Mouse (Mus musculus) megakaryocyte progenitor cell, adult 5-6 weeks (primary cell): Measurements from ENCODE around the gene Sec14l3. TPM values are rescaled to one million over a fixed set of nuclear protein-coding genes. Genes with fewer than 3 reads are reported as not detected.
A peak's percentile ranks its signal among the peaks of the same experiment; 100 is the strongest.
"Not testable (repeated sequence)": the region's sequence is repeated elsewhere in the genome, so short reads cannot be mapped to it uniquely, and the experiment has no call there.

Source experiments
- ATAC-seq: replicated peaks from 2 replicates; pipeline ENCODE4 v1.8.0; 2016; ENCODE audit warnings: mild to moderate bottlenecking, moderate TSS enrichment, inconsistent platforms; ENCODE audit not compliant: poor library complexity
- total RNA-seq, 2 experiments: library from RNA; stranded (forward) in 1 of 2; stranded (reverse) in 1 of 2; fragments of 157-497, 149-512 nt in 1 of 2; fragments of 200-1000 nt in 1 of 2; gene quantifications; 2 replicates each; pipeline versions ENCODE4 v1.2.3 to v1.2.4; 2015 to 2017

Sec14l3 gene
- total RNA-seq, 2 experiments from 2014 or later: not detected

DNA sequence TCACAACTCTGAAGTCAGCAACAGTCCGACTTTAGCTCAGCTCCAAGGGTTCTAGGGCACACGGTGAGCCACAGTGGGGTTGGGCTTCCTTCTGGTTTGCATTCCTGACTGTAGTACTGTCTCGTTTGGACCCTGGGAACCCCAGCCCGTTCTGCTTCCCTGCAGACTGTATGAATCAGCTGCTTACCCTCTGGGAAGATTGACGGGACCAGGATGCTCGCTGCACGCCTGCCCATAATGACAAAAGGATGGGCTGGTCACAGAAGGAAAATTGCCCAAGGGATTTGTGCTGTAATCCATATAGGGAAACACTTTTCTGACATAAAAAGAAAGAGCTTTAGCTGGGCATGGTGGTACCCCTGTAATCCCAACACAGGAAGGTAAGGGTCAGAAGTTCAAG lies 34.2 kb downstream of the Sec14l3 start:
- no peak for ATAC-seq

DNA sequence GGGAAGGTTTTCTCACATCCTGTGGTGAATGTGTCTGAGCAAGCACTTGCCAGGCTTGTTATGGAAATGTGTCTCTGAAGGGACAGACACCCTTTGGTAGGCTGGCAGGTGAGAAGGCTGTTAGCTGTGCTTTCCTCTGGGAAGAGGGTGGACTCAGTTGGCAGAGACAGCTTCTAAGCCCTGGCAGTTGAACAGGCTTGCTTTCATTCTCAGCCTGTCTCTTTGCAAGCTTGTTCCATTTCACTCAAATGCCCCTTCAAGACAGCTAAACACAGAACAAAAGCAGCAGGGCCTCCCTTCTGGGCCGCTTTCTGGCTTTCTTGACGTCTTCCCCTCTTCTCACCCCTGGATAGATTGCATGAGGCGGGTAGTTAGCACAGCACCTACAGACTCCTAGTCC lies 34.8 kb downstream of the Sec14l3 start:
- no peak for ATAC-seq

DNA sequence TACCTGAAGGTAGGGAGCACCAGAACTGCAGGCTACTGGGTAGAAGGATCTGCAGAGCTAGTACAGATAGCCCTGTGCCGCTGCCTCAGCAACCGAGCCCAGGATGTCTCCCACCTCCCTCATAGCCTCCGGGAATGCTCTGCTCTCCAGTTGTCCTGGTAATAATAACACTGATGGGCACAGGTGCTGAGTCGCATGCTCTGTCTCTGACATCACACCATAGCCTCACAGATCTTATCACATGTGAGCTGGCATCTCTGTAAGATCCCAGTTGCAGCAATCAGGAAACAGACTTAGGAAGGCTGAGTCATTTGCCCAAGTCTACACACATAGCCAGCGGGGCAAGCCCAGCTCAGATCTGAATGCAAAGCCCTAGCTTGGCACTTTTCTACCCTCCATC lies 37.2 kb downstream of the Sec14l3 start:
- ATAC-seq: peak; percentile 27

DNA sequence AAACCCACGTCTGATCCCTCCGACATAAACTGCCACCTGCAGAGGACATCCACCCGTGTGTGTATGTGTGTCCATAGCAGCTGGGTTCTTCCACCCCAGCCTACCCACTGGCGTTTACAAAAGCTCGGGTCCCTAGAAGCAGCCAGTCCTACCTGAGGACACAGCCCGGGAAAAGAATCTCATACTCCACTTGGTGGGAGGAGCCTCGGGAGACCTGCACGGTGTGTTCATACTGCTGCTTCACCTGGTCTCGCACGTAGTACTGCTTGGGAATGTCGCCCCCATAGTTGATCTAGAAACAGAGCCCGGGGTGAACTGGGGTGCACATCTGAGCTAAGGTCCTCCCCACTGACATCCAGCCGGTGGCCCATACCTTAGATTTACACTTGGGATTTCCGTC lies 38.9 kb downstream of the Sec14l3 start:
- no peak for ATAC-seq

DNA sequence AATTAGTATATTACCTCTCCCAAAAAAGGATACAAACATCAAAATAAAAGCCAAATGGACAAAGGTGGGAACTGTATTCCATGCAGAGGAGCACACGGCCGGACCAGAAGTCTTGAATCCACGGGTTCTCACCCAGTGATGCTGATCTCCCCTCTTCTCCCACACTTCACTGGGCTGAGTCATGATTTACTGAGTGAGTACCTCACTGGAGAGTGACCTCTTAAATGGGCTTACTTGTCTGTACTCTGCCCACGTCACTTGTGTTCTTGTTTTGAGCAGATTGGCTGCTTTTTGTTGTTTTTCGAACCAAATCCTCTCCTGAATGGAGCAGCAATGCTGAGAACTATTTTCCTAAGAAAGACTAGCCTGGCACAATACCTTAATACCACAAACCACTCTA lies 40.3 kb downstream of the Sec14l3 start:
- no peak for ATAC-seq

DNA sequence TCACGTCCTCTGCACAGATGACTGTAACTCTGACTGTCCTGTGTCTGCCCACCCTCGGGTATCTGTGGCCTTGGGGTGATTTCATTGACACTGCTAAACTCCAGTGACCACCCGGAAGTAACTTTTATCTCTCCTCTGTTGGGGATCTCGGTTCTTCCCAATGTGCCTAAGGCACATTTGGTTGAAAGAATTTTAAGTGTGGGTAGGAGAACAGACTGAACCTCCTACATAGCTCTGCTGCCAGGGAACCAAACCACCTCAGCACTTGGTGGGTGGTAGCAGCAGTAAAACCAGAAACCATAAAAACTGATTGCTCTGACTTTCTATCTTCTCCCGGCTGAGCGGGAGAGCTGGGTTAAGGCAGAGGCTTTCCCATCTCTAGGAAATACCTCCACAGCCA lies 40.8 kb downstream of the Sec14l3 start:
- no peak for ATAC-seq

DNA sequence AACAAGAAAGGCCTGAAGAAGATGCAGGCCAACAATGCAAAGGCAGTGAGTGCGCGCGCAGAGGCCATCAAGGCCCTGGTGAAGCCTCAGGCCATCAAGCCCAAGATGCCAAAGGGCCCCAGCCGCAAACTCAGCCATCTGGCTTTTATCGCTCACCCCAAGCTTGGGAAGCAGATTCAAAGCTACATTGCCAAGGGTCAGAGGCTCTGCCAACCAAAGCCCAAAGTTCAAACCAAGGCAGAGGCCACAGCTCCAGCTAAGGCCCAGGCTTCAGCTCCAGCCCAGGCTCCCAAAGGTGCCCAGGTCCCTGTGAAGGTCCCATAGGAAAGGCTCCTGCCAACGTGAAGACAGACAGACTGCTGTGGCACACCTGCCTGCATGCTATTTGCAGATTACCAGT lies 43.3 kb downstream of the Sec14l3 start:
- not testable (repeated sequence) for ATAC-seq

DNA sequence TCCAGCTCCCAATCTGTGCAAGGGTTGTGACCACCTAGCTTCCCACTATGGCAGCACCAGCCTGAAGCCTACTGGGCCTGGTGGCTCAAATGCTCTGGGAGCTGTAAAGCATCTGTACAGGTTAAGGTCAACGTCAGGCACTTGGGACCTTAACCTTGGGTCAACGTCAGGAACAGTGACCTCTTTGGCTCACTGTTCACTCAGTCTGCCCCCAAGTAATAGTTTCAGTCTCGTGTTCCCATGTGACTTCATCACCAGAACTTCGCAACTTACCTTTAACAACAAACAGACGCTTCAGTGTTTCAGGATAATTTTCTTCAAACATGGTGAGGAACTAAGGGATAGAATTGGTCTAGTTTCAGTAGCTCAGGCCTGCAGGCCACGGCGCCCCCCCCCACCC lies 44.0 kb downstream of the Sec14l3 start:
- no peak for ATAC-seq

DNA sequence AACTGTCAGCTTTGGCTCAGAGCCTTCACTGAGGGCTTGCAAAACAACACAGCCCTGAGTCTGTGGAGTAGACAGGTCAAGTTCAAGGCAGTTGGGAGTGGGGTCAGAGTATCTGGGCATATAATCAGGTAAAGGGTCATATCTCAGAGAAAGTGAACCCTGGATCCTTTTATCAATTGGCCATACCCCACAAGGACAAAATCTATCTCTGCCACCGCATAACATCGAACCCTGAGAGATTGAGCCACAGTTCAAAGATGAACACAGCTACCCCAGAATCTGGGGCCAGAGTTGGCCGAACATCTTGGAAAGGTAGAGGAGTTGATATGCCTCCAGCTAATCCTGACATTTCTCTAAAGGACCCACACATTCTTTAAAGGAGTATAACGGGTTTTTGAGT lies 47.4 kb downstream of the Sec14l3 start:
- no peak for ATAC-seq

DNA sequence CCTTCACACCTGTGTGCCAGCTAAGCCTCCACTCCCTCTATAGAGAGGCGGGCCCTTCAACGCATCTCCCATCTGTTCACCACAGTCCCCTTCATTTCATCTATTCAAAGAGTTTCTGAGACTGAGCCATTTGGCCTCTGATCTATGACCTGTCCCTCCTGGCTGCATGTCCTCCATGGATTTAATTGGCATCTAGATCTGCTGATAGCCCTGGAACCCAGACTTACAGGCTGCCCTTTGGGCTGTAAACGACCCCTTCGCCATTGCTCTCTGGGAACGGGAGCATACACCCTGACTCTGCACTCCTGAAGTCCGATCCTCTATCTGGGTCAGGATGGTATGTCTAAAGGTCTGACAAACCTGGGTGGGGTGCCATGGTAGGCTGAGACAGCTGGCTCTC lies 48.2 kb downstream of the Sec14l3 start:
- no peak for ATAC-seq

DNA sequence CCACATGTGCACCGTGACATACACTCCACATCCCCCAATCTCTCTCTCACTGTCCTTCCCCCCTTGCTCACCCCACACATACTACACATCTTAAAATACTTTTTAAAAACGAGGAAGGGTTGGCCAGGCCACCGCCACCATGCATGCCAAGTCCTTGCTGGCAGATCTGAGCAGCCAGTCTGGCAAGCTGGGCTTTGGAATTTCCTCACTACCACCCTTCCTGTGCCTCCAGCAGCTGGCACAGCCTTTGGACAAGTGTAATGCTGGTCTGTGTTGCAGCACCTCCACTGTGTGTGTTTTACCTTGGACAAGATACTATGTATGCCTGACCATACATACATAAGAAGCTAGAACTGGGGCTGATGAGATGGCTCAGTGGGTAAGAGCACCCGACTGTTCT lies 48.9 kb downstream of the Sec14l3 start:
- no peak for ATAC-seq

DNA sequence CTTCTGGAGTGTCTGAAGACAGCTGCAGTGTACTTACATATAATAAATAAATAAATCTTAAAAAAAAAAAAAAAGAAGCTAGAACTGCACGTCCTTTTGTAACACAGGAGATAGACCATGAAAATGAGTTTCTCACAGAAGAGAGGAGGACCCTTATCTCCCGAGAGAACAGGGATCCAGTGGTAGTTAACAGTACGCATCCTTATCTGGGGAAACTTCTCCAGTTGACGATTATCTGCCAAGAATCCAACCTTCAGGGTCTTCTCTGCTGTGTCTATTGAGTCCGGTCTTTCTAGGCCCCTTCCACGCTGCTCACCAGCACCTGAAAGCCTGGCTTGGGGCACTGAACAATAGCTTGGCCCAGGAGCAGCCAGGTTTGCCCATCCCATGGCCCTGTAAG lies 49.3 kb downstream of the Sec14l3 start:
- no peak for ATAC-seq

DNA sequence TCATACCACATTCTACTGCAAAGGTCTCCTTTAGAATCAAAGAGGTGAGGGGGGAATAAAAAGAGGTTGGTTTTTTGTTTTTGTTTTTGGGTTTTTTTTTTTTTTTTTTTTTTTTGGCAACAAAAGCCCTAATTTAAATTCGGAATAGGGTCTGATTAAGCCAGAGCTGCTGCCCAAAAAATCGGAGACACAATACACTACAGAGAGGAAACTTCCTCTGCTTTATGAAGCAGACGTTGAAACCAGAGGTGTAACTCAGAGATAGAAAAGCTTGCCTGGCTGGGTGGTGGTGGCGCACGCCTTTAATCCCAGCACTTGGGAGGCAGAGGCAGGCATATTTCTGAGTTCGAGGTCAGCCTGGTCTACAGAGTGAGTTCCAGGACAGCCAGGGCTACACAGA lies 49.9 kb downstream of the Sec14l3 start:
- not testable (repeated sequence) for ATAC-seq

DNA sequence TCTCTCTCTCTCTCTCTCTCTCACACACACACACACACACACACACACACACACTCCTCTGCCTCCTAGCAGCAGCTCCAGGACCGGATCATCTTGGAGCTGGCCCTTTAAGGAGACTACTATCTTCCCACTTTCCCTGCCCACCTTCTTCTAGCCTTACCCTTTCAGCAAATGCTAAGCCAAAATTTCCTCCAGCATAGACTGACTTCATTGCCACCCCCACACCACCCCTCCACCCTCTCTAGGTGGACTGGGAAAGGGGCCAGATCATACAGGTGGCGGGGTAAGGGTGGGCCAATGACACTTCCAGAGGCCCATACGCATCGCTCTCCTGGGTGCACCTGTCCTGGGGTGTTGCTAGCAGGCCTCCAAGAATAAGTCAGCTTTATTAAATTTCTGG lies 50.8 kb downstream of the Sec14l3 start:
- ATAC-seq: no peak

DNA sequence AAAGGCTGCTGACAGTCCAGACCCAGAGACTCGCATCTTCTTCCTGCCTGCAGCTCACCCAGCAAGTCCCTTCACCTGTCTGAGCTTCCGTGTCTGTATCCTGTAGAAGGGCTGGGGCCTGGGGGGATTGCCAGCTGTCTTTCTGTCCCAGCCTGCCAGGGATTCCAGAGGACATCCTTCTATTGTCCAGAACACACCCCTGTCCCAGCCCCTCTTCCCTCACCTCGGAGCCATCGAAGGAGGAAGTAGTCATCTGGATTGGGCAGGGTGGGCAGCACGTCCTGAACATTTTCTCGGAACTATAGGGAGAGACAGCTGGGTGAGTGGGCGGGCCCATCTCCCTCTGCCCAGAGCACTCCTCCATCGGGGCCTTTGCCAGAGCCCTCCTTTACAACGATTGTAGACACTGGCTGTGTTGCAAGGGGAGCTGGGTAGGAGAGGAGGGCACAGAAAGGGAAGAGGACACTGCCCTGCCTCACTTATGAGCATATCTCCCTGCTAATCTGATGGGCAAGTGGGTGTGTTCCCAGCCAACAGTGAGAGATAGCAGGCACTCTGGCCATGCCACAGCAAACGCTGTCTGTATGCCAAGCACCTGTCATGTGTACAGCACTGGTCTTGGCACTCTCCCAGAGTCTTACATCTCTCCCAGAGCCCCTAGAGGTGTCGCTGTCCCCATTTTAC lies 52.0 kb downstream of the Sec14l3 start:
- peak; percentile 73 for ATAC-seq

DNA sequence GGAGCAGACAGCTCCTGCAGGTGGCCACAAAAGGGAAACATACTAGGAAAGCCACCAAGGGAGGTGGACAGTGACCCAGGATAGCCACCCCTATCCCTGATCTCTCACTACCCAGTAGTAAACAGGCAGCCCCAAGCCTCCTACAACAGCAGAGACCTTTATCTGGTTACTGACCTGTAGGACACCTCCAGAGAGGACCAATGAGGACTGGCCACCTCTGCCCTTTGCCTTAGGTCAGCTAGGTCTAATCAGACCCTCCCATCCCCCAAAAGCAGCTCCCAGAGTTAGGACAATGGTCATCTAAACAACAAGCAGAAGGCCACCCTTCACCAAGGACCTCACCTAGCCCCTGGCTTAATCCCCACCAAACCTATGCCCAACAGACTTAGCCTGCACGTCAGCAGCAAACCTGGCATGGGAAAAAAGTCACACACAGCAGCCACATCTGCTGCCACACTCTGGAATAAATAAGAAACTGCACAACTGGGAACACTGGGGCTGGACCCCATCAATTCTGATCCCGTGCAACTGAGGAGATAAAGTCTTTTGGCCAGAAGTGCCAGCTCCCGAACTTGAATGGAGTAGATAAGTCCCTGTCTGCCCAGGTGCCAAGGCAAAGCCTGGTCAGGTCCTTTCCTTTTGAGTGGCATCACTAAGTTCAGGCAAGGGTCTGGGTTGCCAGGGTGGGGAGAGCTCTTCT lies 52.9 kb downstream of the Sec14l3 start:
- ATAC-seq: peak; percentile 27

DNA sequence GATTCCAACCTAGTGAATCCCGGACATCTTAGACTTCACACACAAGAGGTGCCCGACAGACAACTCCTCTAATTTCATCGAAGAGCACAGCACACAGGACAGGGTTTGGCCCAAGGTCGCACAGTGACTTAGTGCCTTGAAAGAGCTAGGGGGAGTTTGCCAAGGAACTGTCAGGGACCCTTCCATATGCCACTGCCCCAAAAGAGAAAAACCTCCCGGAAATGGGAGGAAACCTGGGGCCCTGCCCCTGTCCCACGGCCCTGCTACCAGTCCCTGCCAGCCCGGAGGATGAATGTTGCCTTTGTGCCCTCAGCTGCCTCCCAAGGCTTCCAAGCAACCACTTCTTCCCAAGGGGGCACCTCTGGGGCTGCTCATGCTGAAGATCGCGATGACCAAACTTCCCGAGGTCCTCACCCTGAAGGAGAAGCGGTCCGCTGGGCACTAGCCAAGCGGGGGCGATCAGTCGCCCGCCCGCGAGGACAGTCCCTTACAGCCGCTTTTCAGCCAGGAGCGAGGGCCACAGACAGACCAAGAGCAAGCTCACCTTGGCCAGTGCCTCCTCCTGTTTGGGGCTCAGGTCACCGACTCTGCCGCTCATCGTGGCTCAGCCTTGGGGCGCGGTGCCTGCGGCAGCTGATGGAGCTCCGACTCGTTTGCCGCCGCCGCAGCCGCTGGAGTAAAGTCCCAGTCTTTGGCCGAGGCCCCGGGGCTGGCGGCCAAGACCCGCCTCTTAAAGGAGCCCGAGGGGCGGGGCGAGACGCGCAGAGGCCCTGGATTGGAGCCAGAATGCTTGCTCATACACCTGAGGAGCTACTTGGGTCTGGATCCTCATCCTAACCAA lies 53.7 kb downstream of the Sec14l3 start:
- peak; percentile 24 for ATAC-seq

DNA sequence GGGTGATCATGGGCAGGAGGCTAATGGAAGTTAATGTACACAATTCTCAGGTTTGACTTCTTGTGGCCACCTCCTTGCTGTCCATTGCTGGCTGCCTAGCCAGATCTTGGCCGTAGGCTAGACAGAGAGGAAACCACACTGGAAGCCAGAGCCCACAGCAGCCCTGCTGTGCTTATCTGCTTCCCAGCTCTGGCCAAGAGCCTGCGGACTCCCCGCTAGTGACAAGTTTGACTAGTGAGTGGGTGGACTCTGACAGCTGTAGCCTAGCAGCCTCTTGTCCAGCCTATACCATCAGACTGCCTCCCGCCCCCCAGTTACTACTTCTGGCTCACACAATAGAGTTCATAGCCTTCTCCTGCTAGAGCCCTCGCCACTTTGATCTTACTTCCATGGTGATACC lies 55.0 kb downstream of the Sec14l3 start:
- ATAC-seq: no peak

DNA sequence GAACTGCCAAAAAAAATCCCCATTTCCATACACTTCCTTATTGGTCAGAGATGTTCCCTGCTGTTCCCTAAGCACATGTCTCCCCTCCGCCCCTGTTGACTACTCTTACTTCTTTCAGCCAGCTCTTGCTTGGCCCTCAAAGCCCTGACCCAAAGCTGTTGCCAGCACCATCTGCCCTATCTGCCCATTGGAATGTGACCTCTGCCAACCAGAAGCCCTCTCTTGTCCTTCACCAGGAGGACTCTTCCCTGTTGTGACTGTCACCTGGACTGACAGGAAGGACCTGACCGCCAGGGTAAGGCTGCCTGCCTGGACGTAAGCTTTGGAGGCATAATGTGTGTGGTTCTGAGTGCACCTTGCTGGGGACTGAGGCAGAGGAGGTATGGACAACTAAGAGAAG lies 57.0 kb downstream of the Sec14l3 start:
- ATAC-seq: no peak

DNA sequence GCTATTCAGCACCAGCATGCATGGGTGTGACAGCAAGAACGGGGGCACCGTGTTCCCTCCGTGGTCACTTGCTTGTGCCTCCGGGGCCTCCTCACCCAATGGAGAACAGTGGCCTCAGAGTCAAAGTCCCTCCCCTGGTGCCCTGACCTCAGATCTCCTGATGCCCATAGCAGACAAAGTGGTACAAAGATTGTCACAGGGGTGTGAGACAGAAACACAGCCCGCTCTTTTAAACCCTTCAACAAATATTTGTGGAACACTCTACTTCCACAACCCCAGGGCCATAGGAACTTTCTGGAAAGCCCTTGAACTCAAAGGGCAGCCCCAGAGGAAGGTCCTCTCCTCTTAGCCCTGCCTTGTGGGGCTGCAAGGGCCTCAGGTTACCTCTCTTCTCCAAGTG lies 57.6 kb downstream of the Sec14l3 start:
- ATAC-seq: no peak

DNA sequence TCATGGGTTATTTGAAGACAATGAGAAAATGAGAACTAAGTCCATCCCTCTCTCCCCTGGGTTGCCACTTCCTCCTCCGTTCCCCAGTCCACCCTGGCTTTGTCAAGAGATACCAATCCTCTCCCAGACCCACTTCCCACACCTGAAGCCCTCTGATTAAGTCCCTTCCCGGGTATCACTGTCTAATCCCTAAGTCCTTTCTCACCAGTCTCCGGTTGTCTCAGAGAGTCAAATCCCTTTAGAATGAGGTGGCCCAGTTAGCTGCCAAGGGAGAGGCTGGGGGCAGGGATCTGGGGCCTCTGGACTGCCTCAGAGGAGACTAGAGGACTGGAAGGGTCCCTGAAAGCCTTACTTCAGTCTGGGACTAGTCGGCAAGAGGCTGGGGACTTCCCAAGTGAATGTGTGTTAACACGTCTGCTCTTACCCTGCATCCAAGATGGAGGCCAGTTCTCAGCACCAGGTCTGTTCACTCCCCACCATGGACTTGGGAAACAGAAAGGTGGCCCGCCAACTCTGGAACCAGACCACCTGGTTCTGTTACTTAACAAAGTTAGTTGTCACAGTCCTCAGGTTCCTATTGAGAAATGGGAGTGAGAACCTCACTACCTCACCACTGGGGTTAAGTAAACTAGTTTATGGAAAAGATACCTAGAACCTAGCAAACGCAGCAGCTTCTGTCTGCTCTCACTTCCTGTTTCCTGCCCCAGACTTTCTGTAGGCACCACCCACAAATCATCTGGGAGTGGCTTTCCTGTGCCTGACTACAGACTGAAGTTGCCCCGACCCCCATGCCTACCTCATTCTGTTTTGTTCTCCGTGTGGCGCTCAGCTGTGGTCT lies 58.3 kb downstream of the Sec14l3 start, which contains the start of gene Sec14l2:
Gene Sec14l2, minus strand, starts transcription at position 674 of the 838 bp plus-strand sequence.
- peak; percentile 74 for ATAC-seq
